Mouse (Mus musculus): Measurements from ENCODE around the gene Gramd1c. TPM values are rescaled to one million over a fixed set of nuclear protein-coding genes. Genes with fewer than 3 reads are reported as not detected.

The Gramd1c gene
- polyA plus RNA-seq, 1 experiment from 2014 or later, result 2.2 TPM

GRCm38 (mm10) chr16:44033365-44033764 is 29.8 kb downstream of the Gramd1c start:
- Histone ChIP-seq H3K27ac (ENCODE audit: low read depth, low read length) (no peak overlapping the region), H3K9me3 (ENCODE audit: control insufficient read depth, low read length) (no peaks in the 10 kb centered on the region), H3K9ac (ENCODE audit: low read length) (no peak overlapping the region), H3K27me3 (ENCODE audit: control insufficient read depth, insufficient read depth, low read length) (no peaks in the 10 kb centered on the region), H3K4me3 (ENCODE audit: low read depth, low read length) (no peak overlapping the region), H3K4me1 (ENCODE audit: control insufficient read depth, insufficient read depth, low read length) (no peaks in the 10 kb centered on the region), H3K4me2 (ENCODE audit: low read depth) (no peak overlapping the region), H3K36me3 (ENCODE audit: control insufficient read depth, insufficient read depth, low read length) (no peaks in the 10 kb centered on the region)
- no peak for DNase-seq (ENCODE audit: low spot score)
- ATAC-seq (ENCODE audit: insufficient read depth, low FRiP score, low TSS enrichment), result no peak
- WGBS, result 91% methylated on average over 5 of the region's 5 CpGs

- Histone ChIP-seq H3K27ac (ENCODE audit: low read depth, low read length) (no peak overlapping the region), H3K9ac (ENCODE audit: low read length) (no peak overlapping the region), H3K27me3 (ENCODE audit: control insufficient read depth, insufficient read depth, low read length) (no peaks in the 10 kb centered on the region), H3K4me2 (ENCODE audit: low read depth) (no peak overlapping the region), H3K9me3 (ENCODE audit: control insufficient read depth, low read length) (no peaks in the 10 kb centered on the region), H3K36me3 (ENCODE audit: control insufficient read depth, insufficient read depth, low read length) (no peaks in the 10 kb centered on the region), H3K4me1 (ENCODE audit: control insufficient read depth, insufficient read depth, low read length) (no peaks in the 10 kb centered on the region), H3K4me3 (ENCODE audit: low read depth, low read length) (no peak overlapping the region)
- WGBS, result 82% methylated on average over 2 of the region's 2 CpGs
- DNase-seq (ENCODE audit: low spot score), result no peak
- ATAC-seq (ENCODE audit: insufficient read depth, low FRiP score, low TSS enrichment), result no peak
Measured at GRCm38 (mm10) chr16:44029273-44029672, 33.9 kb downstream of the Gramd1c start.

GRCm38 (mm10) chr16:44026822-44027221 is 36.3 kb downstream of the Gramd1c start:
- no peaks in the 10 kb centered on the region for H3K4me1 ChIP-seq (ENCODE audit: control insufficient read depth, insufficient read depth, low read length)
- WGBS, result 88% methylated on average over 9 of the region's 9 CpGs
- no peak overlapping the region for H3K4me2 ChIP-seq (ENCODE audit: low read depth)
- H3K9ac ChIP-seq (ENCODE audit: low read length), result no peak overlapping the region
- ATAC-seq (ENCODE audit: insufficient read depth, low FRiP score, low TSS enrichment) (no peak), DNase-seq (ENCODE audit: low spot score) (no peak)
- no peaks in the 10 kb centered on the region for H3K9me3 ChIP-seq (ENCODE audit: control insufficient read depth, low read length)
- H3K27me3 ChIP-seq (ENCODE audit: control insufficient read depth, insufficient read depth, low read length), result no peaks in the 10 kb centered on the region
- no peak overlapping the region for H3K27ac ChIP-seq (ENCODE audit: low read depth, low read length)
- H3K4me3 ChIP-seq (ENCODE audit: low read depth, low read length), result no peak overlapping the region
- H3K36me3 ChIP-seq (ENCODE audit: control insufficient read depth, insufficient read depth, low read length), result no peaks in the 10 kb centered on the region

GRCm38 (mm10) chr16:44026210-44026609 is 36.9 kb downstream of the Gramd1c start:
- WGBS, result 72% methylated on average over 6 of the region's 6 CpGs
- Histone ChIP-seq H3K4me1 (ENCODE audit: control insufficient read depth, insufficient read depth, low read length) (no peaks in the 10 kb centered on the region), H3K9ac (ENCODE audit: low read length) (no peak overlapping the region), H3K4me3 (ENCODE audit: low read depth, low read length) (no peak overlapping the region), H3K27me3 (ENCODE audit: control insufficient read depth, insufficient read depth, low read length) (no peaks in the 10 kb centered on the region), H3K4me2 (ENCODE audit: low read depth) (no peak overlapping the region), H3K9me3 (ENCODE audit: control insufficient read depth, low read length) (no peaks in the 10 kb centered on the region), H3K27ac (ENCODE audit: low read depth, low read length) (no peak overlapping the region), H3K36me3 (ENCODE audit: control insufficient read depth, insufficient read depth, low read length) (no peaks in the 10 kb centered on the region)
- ATAC-seq (ENCODE audit: insufficient read depth, low FRiP score, low TSS enrichment) (no peak), DNase-seq (ENCODE audit: low spot score) (no peak)

GRCm38 (mm10) chr16:44018986-44019548 is 44.1 kb downstream of the Gramd1c start:
- 78% methylated on average over 2 of the region's 2 CpGs for WGBS
- H3K27me3 ChIP-seq (ENCODE audit: control insufficient read depth, insufficient read depth, low read length), result no peaks in the 10 kb centered on the region
- no peak overlapping the region for H3K9ac ChIP-seq (ENCODE audit: low read length)
- no peaks in the 10 kb centered on the region for H3K9me3 ChIP-seq (ENCODE audit: control insufficient read depth, low read length)
- H3K4me2 ChIP-seq (ENCODE audit: low read depth), result no peak overlapping the region
- no peak for DNase-seq (ENCODE audit: low spot score)
- no peaks in the 10 kb centered on the region for H3K4me1 ChIP-seq (ENCODE audit: control insufficient read depth, insufficient read depth, low read length)
- no peak overlapping the region for H3K27ac ChIP-seq (ENCODE audit: low read depth, low read length)
- ATAC-seq (ENCODE audit: insufficient read depth, low FRiP score, low TSS enrichment), result no peak
- H3K36me3 ChIP-seq (ENCODE audit: control insufficient read depth, insufficient read depth, low read length), result no peaks in the 10 kb centered on the region
- no peak overlapping the region for H3K4me3 ChIP-seq (ENCODE audit: low read depth, low read length)

GRCm38 (mm10) chr16:44018372-44018771 is 44.8 kb downstream of the Gramd1c start:
- H3K4me1 ChIP-seq (ENCODE audit: control insufficient read depth, insufficient read depth, low read length), result no peaks in the 10 kb centered on the region
- H3K4me2 ChIP-seq (ENCODE audit: low read depth), result no peak overlapping the region
- no peak for DNase-seq (ENCODE audit: low spot score)
- H3K27ac ChIP-seq (ENCODE audit: low read depth, low read length), result no peak overlapping the region
- 66% methylated on average over 7 of the region's 7 CpGs for WGBS
- no peak overlapping the region for H3K9ac ChIP-seq (ENCODE audit: low read length)
- H3K27me3 ChIP-seq (ENCODE audit: control insufficient read depth, insufficient read depth, low read length), result no peaks in the 10 kb centered on the region
- no peaks in the 10 kb centered on the region for H3K36me3 ChIP-seq (ENCODE audit: control insufficient read depth, insufficient read depth, low read length)
- no peak overlapping the region for H3K4me3 ChIP-seq (ENCODE audit: low read depth, low read length)
- no peaks in the 10 kb centered on the region for H3K9me3 ChIP-seq (ENCODE audit: control insufficient read depth, low read length)
- ATAC-seq (ENCODE audit: insufficient read depth, low FRiP score, low TSS enrichment), result no peak

- 89% methylated on average over 4 of the region's 4 CpGs for WGBS
- no peaks in the 10 kb centered on the region for H3K27me3 ChIP-seq (ENCODE audit: control insufficient read depth, insufficient read depth, low read length)
- DNase-seq (ENCODE audit: low spot score) (no peak), ATAC-seq (ENCODE audit: insufficient read depth, low FRiP score, low TSS enrichment) (no peak)
- no peak overlapping the region for H3K4me2 ChIP-seq (ENCODE audit: low read depth)
- H3K9ac ChIP-seq (ENCODE audit: low read length), result no peak overlapping the region
- H3K9me3 ChIP-seq (ENCODE audit: control insufficient read depth, low read length), result no peaks in the 10 kb centered on the region
- no peak overlapping the region for H3K4me3 ChIP-seq (ENCODE audit: low read depth, low read length)
- H3K36me3 ChIP-seq (ENCODE audit: control insufficient read depth, insufficient read depth, low read length), result no peaks in the 10 kb centered on the region
- no peak overlapping the region for H3K27ac ChIP-seq (ENCODE audit: low read depth, low read length)
- H3K4me1 ChIP-seq (ENCODE audit: control insufficient read depth, insufficient read depth, low read length), result no peaks in the 10 kb centered on the region
Measured at GRCm38 (mm10) chr16:44017707-44018106, 45.4 kb downstream of the Gramd1c start.

GRCm38 (mm10) chr16:44016164-44016563 is 47.0 kb downstream of the Gramd1c start:
- ATAC-seq (ENCODE audit: insufficient read depth, low FRiP score, low TSS enrichment) (no peak), DNase-seq (ENCODE audit: low spot score) (no peak)
- H3K4me3 ChIP-seq (ENCODE audit: low read depth, low read length), result no peak overlapping the region
- no peak overlapping the region for H3K27ac ChIP-seq (ENCODE audit: low read depth, low read length)
- no peaks in the 10 kb centered on the region for H3K4me1 ChIP-seq (ENCODE audit: control insufficient read depth, insufficient read depth, low read length)
- H3K4me2 ChIP-seq (ENCODE audit: low read depth), result no peak overlapping the region
- no peaks in the 10 kb centered on the region for H3K9me3 ChIP-seq (ENCODE audit: control insufficient read depth, low read length)
- no peaks in the 10 kb centered on the region for H3K36me3 ChIP-seq (ENCODE audit: control insufficient read depth, insufficient read depth, low read length)
- 19% methylated on average over 11 of the region's 11 CpGs for WGBS
- H3K9ac ChIP-seq (ENCODE audit: low read length), result no peak overlapping the region
- no peaks in the 10 kb centered on the region for H3K27me3 ChIP-seq (ENCODE audit: control insufficient read depth, insufficient read depth, low read length)

- no peaks in the 10 kb centered on the region for H3K27me3 ChIP-seq (ENCODE audit: control insufficient read depth, insufficient read depth, low read length)
- DNase-seq (ENCODE audit: low spot score), result no peak
Measured at GRCm38 (mm10) chr16:44015416-44016158, 47.6 kb downstream of the Gramd1c start.

More at GRCm38 (mm10) chr16:44015416-44016158, 47.6 kb downstream of the Gramd1c start:
- no peak for ATAC-seq (ENCODE audit: insufficient read depth, low FRiP score, low TSS enrichment)
- Histone ChIP-seq H3K9me3 (ENCODE audit: control insufficient read depth, low read length) (no peaks in the 10 kb centered on the region), H3K4me2 (ENCODE audit: low read depth) (no peak overlapping the region), H3K27ac (ENCODE audit: low read depth, low read length) (no peak overlapping the region), H3K9ac (ENCODE audit: low read length) (no peak overlapping the region), H3K36me3 (ENCODE audit: control insufficient read depth, insufficient read depth, low read length) (no peaks in the 10 kb centered on the region), H3K4me3 (ENCODE audit: low read depth, low read length) (no peak overlapping the region), H3K4me1 (ENCODE audit: control insufficient read depth, insufficient read depth, low read length) (no peaks in the 10 kb centered on the region)
- WGBS, result 72% methylated on average over 16 of the region's 16 CpGs
